Mouse (Mus musculus): ENCODE data around the gene Ccdc92. TPM values are rescaled to one million over a fixed set of nuclear protein-coding genes. Genes with fewer than 3 reads are reported as not detected.

The Ccdc92 gene
- total and polyA plus RNA-seq, 3 experiments: 7.6 to 467 (median 40.3) TPM

DNA sequence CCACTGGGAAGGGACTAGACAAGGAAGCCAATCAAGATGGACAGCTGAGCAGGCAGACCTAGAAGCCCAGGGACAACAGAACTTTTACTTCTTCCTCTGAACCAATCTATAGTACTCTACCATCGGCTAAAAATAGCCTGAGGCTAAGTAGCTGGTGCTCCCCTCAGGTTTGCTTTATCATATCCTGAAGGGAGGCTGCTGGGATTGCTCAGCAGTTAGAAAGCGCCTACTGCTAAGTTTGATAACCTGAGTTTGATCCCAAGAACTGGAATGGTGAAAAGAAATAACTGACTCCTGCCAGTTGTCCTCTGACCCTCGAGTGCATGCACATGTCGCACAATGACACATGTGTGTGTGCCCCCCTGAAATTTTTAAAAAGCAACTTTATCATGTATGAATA, 17.3 kb downstream of the Ccdc92 start (continued):
- TF ChIP-seq CTCF (IDR thresholded peaks at IDR 0.05 in 2 of 3, conservative IDR thresholded peaks at IDR 0.05 in 1 of 3; ENCODE audit: control insufficient read depth in 1 of 3, insufficient read depth in 1 of 3, low read depth in 2 of 3, low read length in 3 of 3, poor library complexity in 1 of 3, severe bottlenecking in 1 of 3) (no peak), USF1 (IDR thresholded peaks at IDR 0.05; ENCODE audit: low read depth, low read length) (no peak), E2F4 (IDR thresholded peaks at IDR 0.05; ENCODE audit: borderline replicate concordance, low read depth, low read length) (no peak), SMC3 (IDR thresholded peaks at IDR 0.05; ENCODE audit: low read depth, low read length) (no peak), POLR2AphosphoS5 (IDR thresholded peaks at IDR 0.05; ENCODE audit: borderline replicate concordance, low read depth, low read length) (no peak), MAFK (IDR thresholded peaks at IDR 0.05; ENCODE audit: borderline replicate concordance, low read depth, low read length) (no peak), KAT2A (conservative IDR thresholded peaks at IDR 0.05; ENCODE audit: low read depth, low read length) (no peak), USF2 (IDR thresholded peaks at IDR 0.05; ENCODE audit: borderline replicate concordance in 1 of 2, insufficient read depth in 1 of 2, low read depth in 1 of 2, low read length in 2 of 2) (no peak), ZMIZ1 (IDR thresholded peaks at IDR 0.05; ENCODE audit: low read depth, low read length) (no peak), MAX (IDR thresholded peaks at IDR 0.05; ENCODE audit: low read length) (no peak), MEF2A (IDR thresholded peaks at IDR 0.05; ENCODE audit: extremely low read depth, insufficient replicate concordance, low read depth, low read length, poor library complexity, severe bottlenecking) (peak; percentile 70; the same call in 1 of the 2 replicates), ZKSCAN1 (IDR thresholded peaks at IDR 0.05; ENCODE audit: low read depth, low read length) (no peak), RCOR1 (IDR thresholded peaks at IDR 0.05; ENCODE audit: low read depth, low read length) (peak; percentile 59; the same call in 1 of the 2 replicates), BHLHE40 (IDR thresholded peaks at IDR 0.05; ENCODE audit: borderline replicate concordance, low read depth, low read length) (no peak), ZC3H11A (IDR thresholded peaks at IDR 0.05; ENCODE audit: low read depth, low read length) (no peak), JUND (IDR thresholded peaks at IDR 0.05; ENCODE audit: low read depth, low read length) (no peak)

DNA sequence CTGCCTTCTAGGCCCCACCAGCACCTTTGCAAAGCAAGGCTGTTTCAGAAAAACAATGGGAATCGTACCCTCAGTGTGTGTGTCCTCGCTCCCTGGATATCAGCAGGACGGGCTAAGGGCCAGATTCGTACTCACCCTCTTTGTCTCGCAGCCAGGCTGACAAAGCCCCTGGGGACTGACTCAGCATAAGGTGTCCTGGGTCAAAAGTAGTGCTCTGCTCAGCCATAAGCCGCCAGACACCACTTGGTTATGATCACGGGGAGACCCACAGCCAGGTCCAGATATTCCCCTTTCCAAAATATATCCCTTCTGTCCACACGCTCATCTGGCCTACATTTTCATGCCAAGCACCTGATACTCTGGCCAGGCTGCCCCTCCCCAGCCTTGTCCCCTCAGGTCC, 18.8 kb downstream of the Ccdc92 start:
- Histone ChIP-seq H3K9ac (ENCODE audit: control insufficient read depth, low read depth, low read length, poor library complexity, severe bottlenecking) (no peak overlapping the region), H3K9me3 (replicated peaks; ENCODE audit: insufficient read depth, low read length) (no peaks in the 10 kb centered on the region), H3K79me2 (ENCODE audit: control insufficient read depth, insufficient read depth, low read length, poor library complexity) (no peaks in the 10 kb centered on the region), H3K27me3 (ENCODE audit: control insufficient read depth in 1 of 2, insufficient read depth in 2 of 2, low read length in 2 of 2) (no peaks in the 10 kb centered on the region), H3K4me3 (ENCODE audit: control insufficient read depth in 1 of 2, insufficient read depth in 1 of 2, low read depth in 2 of 2, low read length in 2 of 2) (no peak overlapping the region), H3K36me3 (ENCODE audit: control insufficient read depth in 1 of 2, insufficient read depth in 2 of 2, low read length in 2 of 2) (peaks cover 0 to 17% of the 10 kb centered on the region in 2 experiments; a peak in 2 of 4 replicates), H3K4me1 (ENCODE audit: control insufficient read depth in 1 of 2, insufficient read depth in 2 of 2, low read length in 2 of 2) (peaks cover 9 to 15% of the 10 kb centered on the region in 2 experiments), H3K27ac (ENCODE audit: control insufficient read depth, low read depth, low read length) (no peak overlapping the region)
- TF ChIP-seq UBTF (IDR thresholded peaks at IDR 0.05; ENCODE audit: borderline replicate concordance, insufficient read depth, low read depth, low read length) (no peak), HCFC1 (IDR thresholded peaks at IDR 0.05; ENCODE audit: low read depth, low read length) (no peak), POLR2AphosphoS5 (IDR thresholded peaks at IDR 0.05; ENCODE audit: borderline replicate concordance, low read depth, low read length) (no peak), ZMIZ1 (IDR thresholded peaks at IDR 0.05; ENCODE audit: low read depth, low read length) (no peak), ZC3H11A (IDR thresholded peaks at IDR 0.05; ENCODE audit: low read depth, low read length) (no peak), MYB (IDR thresholded peaks at IDR 0.05; ENCODE audit: low read depth, low read length) (no peak), USF1 (IDR thresholded peaks at IDR 0.05; ENCODE audit: low read depth, low read length) (no peak), NELFE (IDR thresholded peaks at IDR 0.05; ENCODE audit: low read depth, low read length) (no peak)
- DNase-seq (ENCODE audit: low read depth, low spot score): no peak
